Mouse (Mus musculus) embryonic fibroblast, embryonic 13.5 days (primary cell): ENCODE measurements around the gene Rasgrp3. TPM values are rescaled to one million over a fixed set of nuclear protein-coding genes. Genes with fewer than 3 reads are reported as not detected.

Experiments used
- H3K27ac ChIP-seq: 2 replicates; pipeline ENCODE4 v1.5.1; 2012; ENCODE audit warnings: low read length, control low read depth, inconsistent platforms; ENCODE audit not compliant: insufficient read depth
- H3K4me1 ChIP-seq: 2 replicates; pipeline ENCODE4 v1.6.1; 2011; ENCODE audit warnings: low read length; ENCODE audit not compliant: control insufficient read depth, insufficient read depth
- H3K4me3 ChIP-seq: 2 replicates; pipeline ENCODE4 v1.5.1; 2011; ENCODE audit warnings: mild to moderate bottlenecking, control low read depth, low read length; ENCODE audit not compliant: insufficient read depth
- CTCF ChIP-seq: IDR thresholded peaks from 2 replicates; pipeline ENCODE4 v1.5.1; 2011; ENCODE audit warnings: mild to moderate bottlenecking, control low read depth, low read length, moderate library complexity, borderline replicate concordance; ENCODE audit not compliant: insufficient read depth
- POLR2A ChIP-seq: IDR thresholded peaks from 2 replicates; pipeline ENCODE4 v1.6.1; 2011; ENCODE audit warnings: low read depth, mild to moderate bottlenecking, control low read depth, low read length, moderate library complexity
- polyA plus RNA-seq: library from polyadenylated mRNA; stranded (reverse); fragments of >200 nt; gene quantifications from 2 replicates; pipeline ENCODE4 v1.2.4, GENCODE M21; 2011; ENCODE audit warnings: low read depth; ENCODE audit not compliant: missing spikeins, insufficient read length

Gene Rasgrp3
- polyA plus RNA-seq, 1 experiment: 3.6 TPM

- Histone ChIP-seq H3K4me1 (0 out of 2 replicates have a peak, but pooled peaks cover 3% of the 10 kb centered on the region), H3K27ac (no peak within 1 kb of the TSS), H3K4me3 (peak within 1 kb of the TSS; percentile 80)
- TF ChIP-seq POLR2A: peak; percentile 87
- TF ChIP-seq CTCF: peak; percentile 19; the same call in 1 of the 2 replicates
These were observed 116.1 kb downstream of the Rasgrp3 start, which contains the start of gene Fam98a for GRCm38 (mm10) chr17:75551512-75552400. Gene Fam98a (minus strand): TSS chr17:75551946.

- Histone ChIP-seq H3K4me3 (no peak overlapping the region), H3K27ac (no peak overlapping the region), H3K4me1 (no peaks in the 10 kb centered on the region)
- TF ChIP-seq CTCF (no peak), POLR2A (no peak)
These were observed 121.3 kb downstream of the Rasgrp3 start for GRCm38 (mm10) chr17:75557031-75557430.

GRCm38 (mm10) chr17:75558041-75558440 is 122.3 kb downstream of the Rasgrp3 start:
- no peaks in the 10 kb centered on the region for H3K4me1 ChIP-seq
- H3K4me3 ChIP-seq: no peak overlapping the region
- TF ChIP-seq POLR2A: no peak
- no peak for TF ChIP-seq CTCF
- H3K27ac ChIP-seq: no peak overlapping the region

GRCm38 (mm10) chr17:75575608-75576007 is 139.9 kb downstream of the Rasgrp3 start:
- Histone ChIP-seq H3K4me1 (no peaks in the 10 kb centered on the region), H3K4me3 (no peak overlapping the region), H3K27ac (no peak overlapping the region)
- TF ChIP-seq CTCF: no peak

Other genes starting within 250 kb of the Rasgrp3 start
- gene Fam98a, start 116.0 kb downstream of the Rasgrp3 start, polyA plus RNA-seq: 89.0 and 94.7 TPM in 2 replicates